Mouse (Mus musculus) intestine, postnatal 0 days (tissue): Measurements from ENCODE around the gene B430218F22Rik. TPM values are rescaled to one million over a fixed set of nuclear protein-coding genes. Genes with fewer than 3 reads are reported as not detected.
"Not testable (repeated sequence)": the region's sequence is repeated elsewhere in the genome, so short reads cannot be mapped to it uniquely, and the experiment has no call there.

Experiments
- ATAC-seq: fragments of 200-750 bp; cut with Nextera tagmentation; 2 replicates; pipeline ENCODE4 v1.8.0; 2017; ENCODE audit warnings: mild to moderate bottlenecking, moderate TSS enrichment, moderate library complexity
- H3K27ac ChIP-seq: fragments of 300-500 bp; sonication (generic); 2 replicates; pipeline ENCODE4 v1.5.1; 2014; ENCODE audit warnings: mild to moderate bottlenecking, low read depth, low read length, moderate library complexity
- H3K27me3 ChIP-seq: fragments of 300-500 bp; sonication (generic); replicated peaks from 2 replicates; pipeline ENCODE4 v1.6.1; 2014; ENCODE audit warnings: low read length, mixed read lengths; ENCODE audit not compliant: control insufficient read depth, insufficient read depth
- H3K36me3 ChIP-seq: fragments of 300-500 bp; sonication (generic); 2 replicates; pipeline ENCODE4 v1.6.1; 2014; ENCODE audit warnings: mild to moderate bottlenecking, moderate library complexity; ENCODE audit not compliant: control insufficient read depth, insufficient read depth
- H3K4me1 ChIP-seq: fragments of 300-500 bp; sonication (generic); replicated peaks from 2 replicates; pipeline ENCODE4 v1.6.1; 2014; ENCODE audit warnings: antibody characterized with exemption, low read length, mixed read lengths; ENCODE audit not compliant: control insufficient read depth, insufficient read depth
- H3K4me2 ChIP-seq: fragments of 300-500 bp; sonication (generic); replicated peaks from 2 replicates; pipeline ENCODE4 v1.6.1; 2014; ENCODE audit warnings: low read depth, mild to moderate bottlenecking, moderate library complexity
- H3K4me3 ChIP-seq: fragments of 300-500 bp; sonication (generic); 2 replicates; pipeline ENCODE4 v1.5.1; 2014; ENCODE audit warnings: low read depth, low read length
- H3K9ac ChIP-seq: fragments of 300-500 bp; sonication (generic); 2 replicates; pipeline ENCODE4 v1.6.1; 2014; ENCODE audit warnings: mild to moderate bottlenecking, low read depth, low read length
- H3K9me3 ChIP-seq: fragments of 300-500 bp; sonication (generic); 2 replicates; pipeline ENCODE4 v1.6.1; 2016; ENCODE audit warnings: mixed run types; ENCODE audit not compliant: control insufficient read depth
- CTCF ChIP-seq: sonication (generic); IDR thresholded peaks from 2 replicates; pipeline ENCODE4 v1.5.1; 2016; ENCODE audit warnings: low read depth, mild to moderate bottlenecking, control low read depth, antibody characterized with exemption, moderate library complexity
- WGBS: fragments of 180-500 bp; shearing (Covaris S2); extraction: QIAGEN DNeasy Blood & Tissue Kit; methylation state at CpG from one replicate; pipeline ENCODE4 v1.1.7; 2014; 5-methylcytosine and 5-hydroxymethylcytosine counted together
- polyA plus RNA-seq: library from polyadenylated mRNA; unstranded; fragments of >200 nt; fragmentation: Nextera tagmentation; extraction: Ambion mirVana; gene quantifications from 2 replicates; pipeline ENCODE4 v1.2.1, GENCODE M21; 2015

B430218F22Rik gene
- polyA plus RNA-seq, 1 experiment from 2014 or later = 0.93 TPM

DNA sequence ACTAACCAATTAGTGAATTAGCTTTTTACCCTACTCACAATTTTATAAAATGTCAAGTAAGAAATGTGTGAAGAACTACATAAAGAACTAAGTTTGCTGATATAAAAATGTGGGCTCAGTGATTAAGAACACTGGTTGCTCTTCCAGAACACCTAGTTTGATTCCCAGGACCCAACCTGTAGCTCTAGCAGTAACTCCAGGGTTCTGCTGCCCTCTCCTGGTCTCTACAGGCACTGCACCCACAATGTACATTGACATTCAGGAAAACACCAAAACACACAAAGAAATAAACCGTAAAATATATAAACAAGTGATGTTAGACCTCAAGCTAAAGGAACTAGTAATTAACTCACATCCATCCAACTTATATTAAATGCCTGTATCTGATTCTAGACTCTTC lies 7.3 kb upstream of the B430218F22Rik start:
- Histone ChIP-seq H3K4me1 (no peaks in the 10 kb centered on the region), H3K27me3 (no peaks in the 10 kb centered on the region), H3K4me3 (no peak overlapping the region), H3K4me2 (no peak overlapping the region), H3K9me3 (no peaks in the 10 kb centered on the region), H3K27ac (no peak overlapping the region), H3K36me3 (peaks cover 46% of the 10 kb centered on the region), H3K9ac (no peak overlapping the region)
- WGBS = 66% methylated on average over 1 of the region's 1 CpGs
- peak; percentile 87 for TF ChIP-seq CTCF
- no peak for ATAC-seq

DNA sequence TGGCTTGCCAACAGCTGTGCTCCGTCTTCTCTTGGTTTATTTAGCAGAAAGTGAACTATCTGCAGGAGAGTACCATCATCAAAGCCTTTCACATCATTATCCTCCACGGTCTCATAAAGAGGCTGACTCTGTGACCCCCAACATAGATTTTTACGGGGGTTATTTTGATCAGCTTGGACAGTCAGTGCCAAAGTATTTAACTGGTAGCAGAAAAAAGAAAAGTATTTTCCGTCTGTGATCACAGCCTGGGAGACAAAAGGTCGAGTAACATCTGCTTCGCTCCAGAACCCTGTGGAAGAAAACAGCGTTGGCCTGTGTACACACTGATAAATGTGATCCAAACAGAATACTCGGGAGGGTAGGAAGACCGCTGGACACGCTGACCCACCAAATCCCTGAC lies 6.0 kb upstream of the B430218F22Rik start:
- Histone ChIP-seq H3K9ac (no peak overlapping the region), H3K4me3 (no peak overlapping the region), H3K9me3 (no peaks in the 10 kb centered on the region), H3K4me2 (no peak overlapping the region), H3K4me1 (no peaks in the 10 kb centered on the region), H3K27ac (no peak overlapping the region), H3K27me3 (no peaks in the 10 kb centered on the region), H3K36me3 (peaks cover 48% of the 10 kb centered on the region)
- ATAC-seq = no peak
- 59% methylated on average over 10 of the region's 10 CpGs for WGBS
- no peak for TF ChIP-seq CTCF

DNA sequence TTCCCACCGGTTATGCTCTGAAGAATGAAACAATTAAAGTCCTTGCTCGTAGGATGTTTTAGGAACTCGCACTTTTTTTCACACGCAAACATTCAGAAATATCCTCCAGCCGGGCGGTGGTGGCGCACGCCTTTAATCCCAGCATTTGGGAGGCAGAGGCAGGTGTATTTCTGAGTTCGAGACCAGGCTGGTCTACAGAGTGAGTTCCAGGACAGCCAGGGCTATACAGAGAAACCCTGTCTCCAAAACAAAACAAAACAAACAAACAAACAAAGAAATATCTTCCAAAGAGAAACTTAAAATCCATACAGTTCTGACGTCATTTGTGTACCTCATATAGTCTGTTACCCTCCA lies 995 bp downstream of the B430218F22Rik start:
- H3K27me3 ChIP-seq, H3K4me1 ChIP-seq, H3K27ac ChIP-seq, H3K9ac ChIP-seq, H3K9me3 ChIP-seq: not testable (repeated sequence)
- peak overlapping the region; percentile 93 for H3K4me2 ChIP-seq
- H3K4me3 ChIP-seq = peak overlapping the region; percentile 98
- ATAC-seq = peak; percentile 23
- 7% methylated on average over 10 of the region's 10 CpGs for WGBS
- H3K36me3 ChIP-seq = peaks cover 17% of the 10 kb centered on the region

DNA sequence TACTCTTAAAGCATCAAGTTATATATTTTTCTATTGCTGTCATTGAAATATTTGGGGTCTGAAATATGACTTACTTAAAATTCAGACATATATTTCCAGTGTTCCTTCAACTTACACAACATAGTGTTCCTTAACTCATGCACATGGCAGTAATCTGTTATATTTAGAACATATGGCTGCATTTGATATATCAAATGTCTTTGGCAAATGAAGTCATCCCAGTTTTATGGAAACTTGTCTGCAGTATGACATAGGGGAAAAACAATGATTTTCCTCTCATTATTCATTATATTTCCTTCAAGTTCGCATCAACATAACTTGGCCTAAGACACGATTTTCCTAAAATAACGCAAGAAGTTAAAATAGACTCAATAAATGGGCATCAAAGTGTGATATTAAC lies 9.4 kb downstream of the B430218F22Rik start:
- H3K4me3 ChIP-seq = no peak overlapping the region

DNA sequence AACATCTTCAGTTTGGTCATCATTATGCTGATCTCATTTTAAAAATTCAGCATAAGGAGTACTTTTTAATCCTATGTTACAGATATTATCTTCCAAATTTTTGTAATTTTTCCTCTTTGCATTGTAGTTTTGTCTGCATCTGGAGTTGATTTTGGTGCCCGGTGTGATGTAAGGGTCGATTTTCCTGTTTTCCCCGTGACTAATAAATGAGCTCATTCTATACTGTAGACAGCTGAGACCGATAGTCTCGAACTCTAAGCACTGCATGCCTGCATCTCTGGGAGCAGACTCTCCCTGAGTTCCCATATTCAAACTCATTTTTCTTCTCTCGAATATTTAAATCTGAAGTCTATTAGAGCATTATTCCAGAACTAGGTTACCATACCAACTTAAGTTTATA lies 13.9 kb downstream of the B430218F22Rik start:
- no peaks in the 10 kb centered on the region for H3K4me1 ChIP-seq
- no peaks in the 10 kb centered on the region for H3K36me3 ChIP-seq
- TF ChIP-seq CTCF = no peak
- no peak for ATAC-seq
- H3K4me2 ChIP-seq = no peak overlapping the region
- H3K4me3 ChIP-seq = no peak overlapping the region
- H3K9me3 ChIP-seq = no peaks in the 10 kb centered on the region
- H3K9ac ChIP-seq = no peak overlapping the region
- H3K27me3 ChIP-seq = no peaks in the 10 kb centered on the region
- 77% methylated on average over 6 of the region's 6 CpGs for WGBS
- H3K27ac ChIP-seq = no peak overlapping the region

More for the DNA sequence above, 9.4 kb downstream of the B430218F22Rik start:
- no peak overlapping the region for H3K27ac ChIP-seq
- no peaks in the 10 kb centered on the region for H3K36me3 ChIP-seq
- no peaks in the 10 kb centered on the region for H3K9me3 ChIP-seq
- H3K9ac ChIP-seq = no peak overlapping the region
- no peak for TF ChIP-seq CTCF
- no peaks in the 10 kb centered on the region for H3K4me1 ChIP-seq
- WGBS = 89% methylated on average over 3 of the region's 3 CpGs
- H3K27me3 ChIP-seq = no peaks in the 10 kb centered on the region
- ATAC-seq = no peak
- no peak overlapping the region for H3K4me2 ChIP-seq

DNA sequence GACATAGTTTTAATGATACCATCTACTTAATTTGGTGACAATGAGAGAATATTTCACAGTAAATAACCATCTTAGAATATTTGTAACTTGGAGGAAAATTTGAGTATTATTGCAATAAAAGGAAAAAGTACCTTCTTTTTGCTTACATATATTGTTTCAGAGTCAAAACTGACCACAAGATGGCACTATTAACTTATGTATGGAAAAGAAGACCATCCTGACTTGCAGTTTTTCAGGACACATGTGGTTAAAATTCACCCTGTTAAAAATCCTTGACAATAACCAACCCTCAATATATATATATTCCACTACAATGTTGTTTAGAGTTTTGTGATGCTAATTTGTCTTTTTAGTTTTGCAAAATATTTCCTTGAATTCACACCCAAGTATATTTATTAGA lies 17.1 kb downstream of the B430218F22Rik start:
- Histone ChIP-seq H3K9ac (no peak overlapping the region), H3K4me1 (no peaks in the 10 kb centered on the region), H3K9me3 (no peaks in the 10 kb centered on the region), H3K4me2 (no peak overlapping the region), H3K36me3 (no peaks in the 10 kb centered on the region), H3K4me3 (no peak overlapping the region), H3K27ac (no peak overlapping the region), H3K27me3 (no peaks in the 10 kb centered on the region)
- TF ChIP-seq CTCF = peak; percentile 75
- ATAC-seq = no peak

DNA sequence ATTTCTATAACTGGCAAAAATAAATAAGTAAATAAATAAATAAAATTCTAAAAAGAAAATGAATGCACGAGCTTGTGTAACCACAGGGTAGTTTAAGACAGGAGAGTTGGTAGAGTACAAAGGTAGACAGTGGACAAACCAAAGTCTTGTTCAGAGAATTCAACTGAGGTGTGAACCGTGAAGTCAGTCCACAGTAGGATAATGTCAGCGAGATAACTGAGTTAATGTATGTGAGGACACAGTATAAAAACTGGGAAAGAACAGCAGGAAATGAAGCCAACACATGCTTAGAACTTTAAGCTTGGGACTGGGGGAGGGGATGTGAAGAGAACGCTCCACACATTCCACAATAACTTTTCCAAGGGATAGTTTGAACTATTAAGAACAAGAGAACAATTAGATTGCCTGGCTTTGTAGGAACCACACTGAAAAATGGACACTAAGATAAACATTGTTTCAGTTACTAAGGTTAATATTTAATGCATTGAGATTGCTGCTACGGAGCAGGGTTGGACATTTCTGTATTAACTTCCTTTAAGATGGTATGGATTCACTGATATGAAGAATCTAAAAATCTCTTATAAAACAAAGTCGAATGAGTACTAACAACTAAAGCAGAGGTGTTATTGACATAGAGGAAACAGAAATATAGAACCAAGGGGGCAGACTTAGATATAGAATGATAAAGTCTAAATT lies 25.0 kb downstream of the B430218F22Rik start:
- peak; percentile 87 for ATAC-seq
- WGBS = 34% methylated on average over 6 of the region's 6 CpGs

More for the DNA sequence above, 25.0 kb downstream of the B430218F22Rik start:
- Histone ChIP-seq H3K4me3 (no peak overlapping the region), H3K4me2 (peak overlapping the region; percentile 30), H3K27me3 (no peaks in the 10 kb centered on the region), H3K36me3 (no peaks in the 10 kb centered on the region), H3K4me1 (no peaks in the 10 kb centered on the region), H3K9ac (no peak overlapping the region), H3K9me3 (no peaks in the 10 kb centered on the region), H3K27ac (no peak overlapping the region)
- TF ChIP-seq CTCF = no peak
